Mouse (Mus musculus) testis, adult 2 months (tissue): ENCODE data around the gene Setd2. TPM values are rescaled to one million over a fixed set of nuclear protein-coding genes. Genes with fewer than 3 reads are reported as not detected.
A peak's percentile ranks its signal among the peaks of the same experiment; 100 is the strongest.

Experiments used
- H3K27ac ChIP-seq: fragments of 200-500 bp; 2 replicates; pipeline ENCODE4 v1.5.1; 2012; ENCODE audit warnings: low read depth, low read length; ENCODE audit not compliant: control insufficient read depth, insufficient read depth
- H3K27me3 ChIP-seq: fragments of 200-500 bp; 2 replicates; pipeline ENCODE4 v1.6.1; 2012; ENCODE audit warnings: mild to moderate bottlenecking, low read length, moderate library complexity; ENCODE audit not compliant: control insufficient read depth, insufficient read depth
- H3K36me3 ChIP-seq: fragments of 200-500 bp; 2 replicates; pipeline ENCODE4 v1.6.1; 2012; ENCODE audit warnings: mild to moderate bottlenecking, low read length; ENCODE audit not compliant: control insufficient read depth, insufficient read depth
- H3K4me1 ChIP-seq: fragments of 200-500 bp; 2 replicates; pipeline ENCODE4 v1.6.1; 2012; ENCODE audit warnings: low read length; ENCODE audit not compliant: control insufficient read depth, insufficient read depth
- H3K4me3 ChIP-seq: fragments of 200-500 bp; 2 replicates; pipeline ENCODE4 v1.5.1; 2012; ENCODE audit warnings: low read depth, mild to moderate bottlenecking, low read length, moderate library complexity, mixed read lengths; ENCODE audit not compliant: control insufficient read depth
- CTCF ChIP-seq: fragments of 200-500 bp; IDR thresholded peaks from 2 replicates; pipeline ENCODE4 v1.5.1; 2012; ENCODE audit warnings: low read depth, mild to moderate bottlenecking, inconsistent platforms, low read length, moderate library complexity; ENCODE audit not compliant: control insufficient read depth, insufficient read depth, insufficient replicate concordance
- POLR2A ChIP-seq: fragments of 200-500 bp; IDR thresholded peaks from 2 replicates; pipeline ENCODE4 v1.6.1; 2012; ENCODE audit warnings: low read depth, mild to moderate bottlenecking, inconsistent platforms, low read length, moderate library complexity; ENCODE audit not compliant: control insufficient read depth
- polyA plus RNA-seq: library from polyadenylated mRNA; depleted of rRNA; stranded (reverse); fragments of >200 nt; gene quantifications from 2 replicates; pipeline ENCODE4 v1.2.3, GENCODE M21; 2012; rRNA removed

Gene Setd2
- 33.1 and 34.8 TPM in 2 replicates for polyA plus RNA-seq

GRCm38 (mm10) chr9:110532538-110533291 is at the start of gene Setd2:
Setd2 (plus strand) TSS chr9:110532597.
- Histone ChIP-seq H3K36me3 (no peaks in the 10 kb centered on the region), H3K27ac (peak within 1 kb of the TSS; percentile 99), H3K4me3 (peak within 1 kb of the TSS; percentile 99), H3K4me1 (no peaks in the 10 kb centered on the region; the same call in 1 of the 2 replicates), H3K27me3 (no peaks in the 10 kb centered on the region)
- TF ChIP-seq POLR2A, result peak; percentile 45; the same call in 1 of the 2 replicates
- TF ChIP-seq CTCF, result no peak

DNA sequence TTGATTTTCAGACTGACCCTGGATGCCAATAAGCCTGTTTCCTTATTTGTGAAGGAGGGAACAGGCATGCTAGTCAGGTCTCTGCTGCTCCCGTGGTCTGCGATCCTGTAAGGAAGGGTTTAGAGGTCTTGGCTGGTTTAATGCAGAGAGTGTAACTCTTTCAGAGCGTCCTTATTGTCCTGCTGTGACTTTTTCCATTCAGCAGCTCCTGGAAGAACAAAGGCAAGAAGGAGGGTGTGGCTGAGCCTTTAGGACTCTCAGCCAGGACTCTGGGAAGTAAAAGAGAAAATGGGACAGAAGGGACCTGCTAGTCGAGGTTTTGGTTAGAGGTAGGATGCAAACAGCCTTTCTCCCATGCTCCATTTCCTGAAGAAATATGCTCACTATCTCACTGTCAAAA is 43.6 kb upstream of the Setd2 start:
- Histone ChIP-seq H3K27me3 (no peaks in the 10 kb centered on the region), H3K27ac (no peak overlapping the region), H3K36me3 (peaks cover 3% of the 10 kb centered on the region), H3K4me3 (no peak overlapping the region), H3K4me1 (no peaks in the 10 kb centered on the region)
- no peak for TF ChIP-seq CTCF
- TF ChIP-seq POLR2A, result no peak

- Histone ChIP-seq H3K4me3 (no peak overlapping the region), H3K36me3 (peaks cover 5% of the 10 kb centered on the region), H3K27ac (no peak overlapping the region), H3K27me3 (no peaks in the 10 kb centered on the region), H3K4me1 (no peaks in the 10 kb centered on the region)
- TF ChIP-seq CTCF, result peak; percentile 35; the same call in 1 of the 2 replicates
- TF ChIP-seq POLR2A, result no peak
These were observed 41.5 kb upstream of the Setd2 start for GRCm38 (mm10) chr9:110490913-110491312.

- H3K27me3 ChIP-seq, result no peaks in the 10 kb centered on the region
- no peak overlapping the region for H3K4me3 ChIP-seq
- H3K4me1 ChIP-seq, result no peaks in the 10 kb centered on the region
- H3K36me3 ChIP-seq, result no peaks in the 10 kb centered on the region
- TF ChIP-seq POLR2A, result peak; percentile 47; the same call in 1 of the 2 replicates
- no peak for TF ChIP-seq CTCF
- no peak overlapping the region for H3K27ac ChIP-seq
These were observed 6.7 kb upstream of the Setd2 start for GRCm38 (mm10) chr9:110525737-110526136.

- TF ChIP-seq POLR2A, result peak; percentile 48; the same call in 1 of the 2 replicates
- TF ChIP-seq CTCF, result no peak
- Histone ChIP-seq H3K36me3 (no peaks in the 10 kb centered on the region), H3K4me3 (peak overlapping the region; percentile 17; the same call in 1 of the 2 replicates), H3K4me1 (no peaks in the 10 kb centered on the region), H3K27me3 (no peaks in the 10 kb centered on the region), H3K27ac (no peak overlapping the region; the same call in 1 of the 2 replicates)
These were observed 3.2 kb upstream of the Setd2 start for GRCm38 (mm10) chr9:110529002-110529737.

- no peaks in the 10 kb centered on the region for H3K27me3 ChIP-seq
- H3K27ac ChIP-seq, result peak overlapping the region; percentile 39; the same call in 1 of the 2 replicates
- peak overlapping the region; percentile 33 for H3K4me3 ChIP-seq
- no peaks in the 10 kb centered on the region for H3K36me3 ChIP-seq
- TF ChIP-seq POLR2A, result no peak
- TF ChIP-seq CTCF, result no peak
- no peaks in the 10 kb centered on the region for H3K4me1 ChIP-seq
These were observed 1.7 kb upstream of the Setd2 start for GRCm38 (mm10) chr9:110530650-110531049.
